ENCODE assay signal across 17 mouse cellular contexts in the genomic region with DNA sequence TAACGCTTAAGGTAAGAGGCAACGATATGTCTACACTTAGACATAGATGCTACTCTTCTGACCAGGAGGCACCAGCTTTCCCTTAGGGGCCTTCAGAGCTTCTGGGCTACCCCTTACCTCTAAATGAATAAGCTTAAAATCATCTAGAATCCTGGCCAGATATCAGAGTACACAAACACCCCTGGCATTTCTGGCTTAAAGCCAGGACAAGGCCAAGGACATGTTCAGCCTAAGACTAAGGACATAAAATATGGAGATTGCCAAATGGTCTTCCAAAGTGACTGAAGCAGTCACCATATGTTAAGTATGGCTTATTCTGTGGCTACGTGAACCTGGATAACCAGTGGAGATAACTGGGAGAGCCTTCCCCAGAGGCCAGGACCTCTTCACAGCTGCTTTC.
"Had no signal": no experiment of that assay in that cellular context is flagged by ENCODE, and none has a peak within 500 bp of the region (broad histone marks: within the 10 kb centered on the region; RNA-seq: fewer than 3 reads in every experiment).

No protein-coding gene starts in this region.

- ATAC-seq: lung, postnatal 0 days; midbrain, embryonic 13.5 days; midbrain, embryonic 15.5 days had no signal

- H3K36me3 ChIP-seq: lung, embryonic 15.5 days; midbrain, embryonic 13.5 days; midbrain, embryonic 15.5 days; neural tube, embryonic 12.5 days; stomach, embryonic 15.5 days had no signal

- H3K9me3 ChIP-seq: lung, embryonic 15.5 days; midbrain, embryonic 13.5 days; midbrain, embryonic 15.5 days; neural tube, embryonic 12.5 days; stomach, embryonic 15.5 days had no signal

- H3K4me2 ChIP-seq: lung, embryonic 15.5 days; midbrain, embryonic 11.5 days; midbrain, embryonic 13.5 days; midbrain, embryonic 15.5 days; neural tube, embryonic 12.5 days; stomach, embryonic 15.5 days had no signal

- H3K4me1 ChIP-seq: lung, embryonic 15.5 days; megakaryocyte, embryonic 14.5 days; midbrain, embryonic 13.5 days; midbrain, embryonic 15.5 days; neural tube, embryonic 12.5 days; stomach, embryonic 15.5 days had no signal

- H3K27ac ChIP-seq: lung, embryonic 15.5 days; macrophage; midbrain, embryonic 13.5 days; midbrain, embryonic 15.5 days; neural tube, embryonic 12.5 days; stomach, embryonic 15.5 days; stomach, postnatal 0 days had no signal

- H3K4me3 ChIP-seq: lung, embryonic 15.5 days; megakaryocyte, embryonic 14.5 days; midbrain, embryonic 13.5 days; midbrain, embryonic 15.5 days; neural tube, embryonic 12.5 days; stomach, embryonic 15.5 days had no signal

- H3K9ac ChIP-seq: lung, embryonic 15.5 days; midbrain, embryonic 13.5 days; midbrain, embryonic 15.5 days; neural tube, embryonic 12.5 days; stomach, embryonic 15.5 days had no signal

- H3K27me3 ChIP-seq: lung, embryonic 15.5 days; megakaryocyte, embryonic 14.5 days; midbrain, embryonic 13.5 days; midbrain, embryonic 15.5 days; neural tube, embryonic 12.5 days; stomach, embryonic 15.5 days had no signal

- DNase-seq: lung, adult 2 months; lung, postnatal 14 days; lung, postnatal 36 days; right cerebral cortex, postnatal 14 days; thymus, adult 18-20 months; thymus, postnatal 14 days; thymus, postnatal 36 days had no signal
